Mouse (Mus musculus): ENCODE data around the gene Tab1.

DNA sequence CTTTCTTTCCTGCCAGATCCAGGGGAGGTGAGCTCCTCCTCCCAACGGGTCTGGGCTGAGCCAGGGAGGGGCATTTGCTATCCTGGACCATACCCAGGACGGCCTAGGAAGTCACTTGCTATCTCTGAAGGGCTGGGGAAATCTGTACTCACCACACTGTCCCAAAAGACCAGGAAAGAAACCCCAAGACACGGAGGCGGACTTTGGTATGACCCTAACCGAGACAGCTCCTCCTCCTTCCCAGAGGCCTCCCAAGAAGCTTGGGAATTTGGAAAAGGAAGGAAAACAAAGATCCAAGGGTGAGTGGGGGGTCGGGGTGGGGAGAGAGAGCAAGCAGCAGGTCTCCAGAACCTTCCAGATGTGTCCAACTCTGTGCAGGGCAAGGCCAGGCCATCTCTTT lies 38.9 kb downstream of the Tab1 start:
- TF ChIP-seq CTCF (IDR thresholded peaks at IDR 0.05; ENCODE audit: borderline replicate concordance, control insufficient read depth, extremely low read depth, insufficient read depth, low read length, poor library complexity): no peak
- no peak for TF ChIP-seq POLR2A (IDR thresholded peaks at IDR 0.05; ENCODE audit: control insufficient read depth, extremely low read depth, insufficient read depth, low read length, poor library complexity)

Data from thymus, adult 2 months (tissue).